Mouse (Mus musculus) embryonic fibroblast, embryonic 13.5 days (primary cell): ENCODE data around the gene BC049352.

ENCODE experiments used
- CTCF ChIP-seq: IDR thresholded peaks from 2 replicates; pipeline ENCODE4 v1.5.1; 2011; ENCODE audit warnings: mild to moderate bottlenecking, control low read depth, low read length, moderate library complexity, borderline replicate concordance; ENCODE audit not compliant: insufficient read depth
- POLR2A ChIP-seq: IDR thresholded peaks from 2 replicates; pipeline ENCODE4 v1.6.1; 2011; ENCODE audit warnings: low read depth, mild to moderate bottlenecking, control low read depth, low read length, moderate library complexity

DNA sequence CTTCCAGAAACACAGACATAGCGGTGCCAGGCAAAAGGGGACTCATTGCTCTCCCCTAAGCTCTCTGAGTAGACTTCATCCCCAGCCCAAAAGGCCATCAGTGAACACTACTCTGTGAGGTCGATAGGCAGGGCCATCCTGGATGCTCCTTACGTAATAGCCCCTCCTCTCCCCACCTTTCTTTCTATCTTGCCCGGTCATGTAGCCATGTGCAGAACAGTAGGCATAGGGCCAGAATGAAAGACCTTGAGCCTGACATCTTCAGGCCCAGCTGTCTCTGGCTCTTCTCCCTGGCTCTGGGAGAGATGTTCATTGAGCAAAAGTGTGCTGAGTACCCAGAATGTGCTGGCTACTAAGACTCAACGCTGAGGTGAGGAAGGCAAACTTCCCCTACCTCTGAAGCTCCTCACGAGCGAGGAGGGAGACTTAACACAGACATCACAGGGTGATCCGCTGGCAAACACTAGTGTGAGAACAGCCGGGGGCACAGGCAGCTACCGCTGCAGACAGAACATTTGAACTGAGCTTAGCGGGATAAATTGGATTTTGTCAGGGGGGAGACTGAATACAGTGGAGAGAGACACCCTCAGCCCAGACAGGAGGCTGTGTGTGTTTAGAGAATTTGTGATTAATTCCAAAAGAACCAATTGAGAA lies 33.8 kb downstream of the BC049352 start:
- TF ChIP-seq CTCF (no peak), POLR2A (no peak)
